Mouse (Mus musculus): Measurements from ENCODE around the gene Syk.

Syk gene

DNA sequence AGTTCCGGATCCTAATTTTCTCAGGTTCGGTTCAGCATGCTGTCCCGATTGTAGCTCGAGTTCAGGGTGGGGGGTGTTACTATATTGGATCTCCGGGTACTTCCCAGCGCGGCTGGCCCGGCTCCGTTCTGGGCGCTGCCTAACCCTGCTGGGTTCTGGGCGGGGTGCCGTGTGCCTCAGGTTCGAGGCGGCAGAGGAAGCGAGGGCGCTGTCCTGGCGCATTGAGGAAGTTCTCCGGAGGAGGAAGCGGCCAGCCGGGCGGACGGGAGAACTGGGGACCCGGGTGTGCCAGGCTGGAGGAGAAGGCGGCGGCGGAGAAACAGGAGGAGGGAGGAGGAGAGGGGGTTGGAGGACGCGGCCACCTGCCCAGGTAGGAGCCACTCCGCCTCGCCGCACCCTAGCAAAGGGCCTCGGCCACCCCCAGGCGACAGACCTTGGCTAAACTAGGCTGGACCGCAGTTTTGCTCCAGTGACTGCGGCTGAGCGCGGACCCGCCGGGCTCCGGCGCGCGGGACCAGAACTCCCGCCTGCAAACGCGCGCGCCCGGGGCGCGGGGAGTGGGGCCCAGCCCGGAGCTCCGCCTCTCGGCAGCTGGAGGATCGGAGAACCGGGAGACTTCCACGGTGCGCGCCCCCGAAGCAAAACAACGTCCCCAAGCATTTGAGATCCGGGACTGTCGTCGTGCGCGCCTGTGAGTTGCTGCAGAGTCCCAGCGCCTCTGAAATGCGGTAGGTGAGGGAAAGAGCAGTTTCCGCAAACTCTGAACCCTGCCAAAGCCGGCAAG is at the start of gene Syk:
TSS of gene Syk (plus strand) at position 296 of the 784 bp plus-strand sequence.
- DNase-seq (ENCODE audit: low read depth, low spot score): no peak

DNA sequence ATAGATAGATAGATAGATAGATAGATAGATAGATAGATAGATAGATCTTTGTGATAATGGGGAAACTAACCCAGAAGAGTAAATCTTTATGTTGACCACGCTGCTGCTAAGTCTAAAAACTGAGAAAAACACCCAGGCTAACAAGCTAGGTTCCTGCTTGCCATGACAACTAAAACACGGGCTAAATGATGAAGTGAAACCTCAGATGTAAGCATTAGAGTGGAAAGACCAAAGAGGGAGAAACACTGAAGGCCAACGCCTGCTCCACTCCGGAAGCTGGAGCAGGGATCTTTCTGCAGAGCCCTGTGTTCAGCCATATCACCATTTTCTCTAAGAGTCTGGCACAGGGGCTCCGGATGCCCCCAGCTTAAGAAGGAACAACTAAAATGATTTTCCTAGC is 49.3 kb upstream of the Syk start:
- DNase-seq (ENCODE audit: low read depth, low spot score): peak; percentile 8

DNA sequence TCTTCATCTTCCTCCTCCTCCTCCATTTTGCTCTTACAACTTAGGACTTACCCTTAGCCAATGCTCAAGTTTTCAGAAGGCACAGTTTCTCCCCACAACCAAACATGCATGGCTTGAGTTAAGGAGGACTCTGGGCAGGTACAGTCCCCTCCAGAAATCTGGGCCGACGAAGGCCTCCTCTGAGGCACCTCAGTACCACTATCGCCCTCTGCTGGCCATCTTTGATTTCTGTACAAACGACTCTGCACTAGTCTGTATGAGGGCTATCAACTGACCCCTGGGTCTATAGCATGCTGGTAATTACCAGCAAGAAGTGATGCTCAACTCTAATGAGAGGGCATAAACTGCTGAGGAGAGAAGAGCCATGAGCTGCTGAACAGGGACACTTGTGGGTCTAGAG is 47.4 kb upstream of the Syk start:
- DNase-seq (ENCODE audit: low read depth, low spot score): peak; percentile 43

DNA sequence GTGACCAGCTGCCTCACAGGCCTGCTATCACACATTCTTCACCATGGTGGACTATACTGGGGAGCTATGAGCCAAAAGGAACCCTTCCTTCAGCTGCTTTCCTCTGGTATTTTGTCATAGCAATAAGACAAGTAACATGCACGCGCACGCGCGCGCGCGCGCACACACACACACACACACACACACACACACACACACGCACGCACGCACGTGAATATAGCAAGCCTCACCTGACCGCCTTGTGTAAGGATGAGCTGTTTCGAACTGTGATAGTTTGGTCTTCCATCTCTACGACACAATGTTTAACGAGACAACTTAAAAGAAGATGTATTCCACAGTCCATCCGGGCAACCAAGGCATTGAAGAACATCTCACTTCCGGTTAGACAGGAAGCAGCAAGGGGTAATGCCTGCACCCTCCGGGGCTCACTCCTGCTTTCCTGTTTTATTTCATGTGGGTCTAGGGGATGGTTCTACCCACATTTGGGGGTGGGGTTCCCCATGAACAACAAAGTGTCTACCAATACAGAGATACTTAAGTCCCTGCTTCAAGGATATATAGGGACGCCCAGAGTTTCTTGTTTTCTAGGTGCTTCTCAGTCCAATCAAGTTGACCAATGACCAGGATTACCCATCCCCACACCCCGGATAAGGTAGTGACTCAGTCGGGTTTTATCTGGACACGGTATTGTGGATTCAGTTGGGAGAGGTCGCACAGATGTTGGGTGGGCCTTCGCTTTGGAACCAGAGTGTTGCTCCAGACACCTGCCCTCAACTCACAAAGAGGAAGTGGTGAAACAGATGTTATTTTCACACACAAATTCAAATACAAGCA is 45.0 kb upstream of the Syk start:
- peak; percentile 7 for DNase-seq (ENCODE audit: low read depth, low spot score)

DNA sequence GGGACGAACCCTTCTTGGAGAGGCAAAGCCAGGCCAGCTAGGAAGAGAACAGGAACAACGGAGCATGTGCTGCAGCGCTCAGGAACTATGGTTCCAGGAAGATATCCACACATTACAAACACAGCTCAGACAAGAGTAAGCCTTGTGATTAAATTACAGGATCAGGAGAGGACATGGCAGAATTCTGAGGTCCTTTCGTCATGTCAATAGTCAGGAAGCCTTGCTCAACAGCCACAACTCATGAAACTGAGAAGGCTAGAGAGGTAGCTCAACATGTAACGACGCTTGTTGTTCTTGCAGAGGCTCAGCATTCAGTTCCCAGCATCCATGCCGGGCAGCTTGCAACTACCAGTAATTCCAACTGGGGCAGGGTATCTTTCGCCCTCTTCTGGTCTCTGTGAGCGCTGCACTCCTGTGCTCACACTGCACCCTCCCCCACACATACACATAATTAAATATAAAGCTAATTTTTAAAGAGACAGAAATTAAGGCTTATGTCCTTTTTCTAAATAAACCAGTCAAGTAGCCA is 44.3 kb upstream of the Syk start:
- no peak for DNase-seq (ENCODE audit: low read depth, low spot score)

DNA sequence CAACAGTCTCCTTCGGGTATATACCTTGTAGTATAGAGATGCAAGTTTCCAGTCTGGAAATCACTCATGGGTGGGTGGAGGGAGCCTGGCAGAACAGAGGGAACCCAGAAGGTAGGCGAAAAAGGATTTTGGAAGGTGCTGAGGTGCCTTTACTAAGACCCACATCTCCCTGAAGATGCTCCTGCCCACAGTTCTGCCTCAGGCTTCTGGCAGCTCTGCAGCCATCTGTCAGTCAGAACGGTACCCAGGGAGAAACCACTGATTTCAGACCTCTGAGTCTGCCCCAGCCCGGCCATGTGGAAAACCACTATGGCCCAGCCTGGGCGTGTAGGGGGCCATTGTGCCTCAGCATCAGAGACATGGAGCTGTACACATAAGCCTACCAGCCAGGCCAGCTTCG is 43.5 kb upstream of the Syk start:
- no peak for DNase-seq (ENCODE audit: low read depth, low spot score)

DNA sequence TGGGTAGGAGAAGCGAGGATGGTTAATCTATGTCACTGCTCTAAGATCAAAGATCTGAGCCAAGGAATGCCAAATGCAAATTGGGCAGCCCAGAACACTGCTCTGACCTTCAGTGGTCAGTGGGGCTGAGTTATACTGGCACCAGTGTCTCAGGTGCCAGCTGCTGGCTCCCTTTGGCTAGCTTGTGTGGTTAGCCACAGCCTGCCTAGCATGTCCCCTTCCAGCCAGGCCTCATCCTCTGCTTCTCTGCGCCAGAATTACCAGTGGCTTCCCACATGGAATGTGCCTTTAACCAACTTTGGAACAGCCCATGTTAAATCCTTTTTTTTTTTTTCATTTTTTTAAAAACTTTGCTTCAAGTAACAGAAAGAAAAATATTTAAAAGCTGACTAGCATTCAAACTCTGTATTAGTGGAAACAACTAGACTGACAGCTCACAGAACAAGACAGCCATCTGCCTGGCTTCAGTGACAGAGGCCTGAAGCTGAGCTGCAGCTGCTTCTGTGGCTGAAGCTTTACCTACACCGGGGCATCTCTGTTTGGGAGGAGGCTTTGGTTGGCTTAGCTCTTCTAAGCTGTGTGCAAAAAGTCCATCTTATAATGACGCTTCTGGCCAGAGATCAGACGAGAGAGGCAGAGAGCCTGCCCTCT is 41.5 kb upstream of the Syk start:
- no peak for DNase-seq (ENCODE audit: low read depth, low spot score)

DNA sequence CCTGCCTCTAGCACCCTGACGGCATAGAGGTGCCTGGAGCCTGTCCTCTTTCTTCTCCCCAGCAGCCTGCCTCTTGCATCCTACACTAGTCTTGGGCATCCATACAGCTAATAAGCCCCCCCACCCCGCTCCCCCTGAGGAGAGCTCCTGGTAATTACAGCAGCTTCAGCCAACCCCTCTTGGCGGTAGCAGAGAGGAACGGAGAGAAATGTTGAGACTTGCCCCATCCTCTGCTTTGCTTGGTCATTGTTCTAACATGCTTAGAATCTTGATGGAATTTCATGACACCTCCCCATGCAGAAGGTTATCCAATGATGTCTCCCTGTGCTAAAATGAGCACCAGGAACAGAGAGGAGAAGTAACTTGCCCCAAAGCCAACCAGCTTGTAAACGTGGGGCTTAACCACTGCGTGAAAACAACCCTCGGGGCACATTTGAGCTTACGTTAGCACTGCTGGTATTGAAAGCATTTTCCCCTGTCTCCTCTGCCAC is 40.9 kb upstream of the Syk start:
- DNase-seq (ENCODE audit: low read depth, low spot score): no peak

DNA sequence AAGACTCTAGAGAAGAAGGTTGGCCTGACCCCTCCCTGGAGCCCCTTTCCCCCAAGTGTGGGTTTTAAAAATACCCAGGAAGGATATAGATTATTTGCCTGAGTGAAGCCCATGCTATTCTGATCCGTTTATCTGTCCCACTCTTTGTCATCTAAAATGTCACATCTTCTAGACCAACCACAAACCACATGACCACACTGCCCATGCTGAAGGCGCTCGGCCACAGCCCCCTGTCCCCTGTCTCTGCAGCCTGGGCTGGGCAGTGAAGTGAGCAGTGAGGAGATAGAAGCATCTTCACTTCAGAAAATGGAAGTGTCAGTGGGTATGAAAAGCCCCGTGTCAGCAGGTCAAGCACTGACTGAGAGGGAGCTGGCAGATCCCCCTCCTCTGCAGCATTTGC is 40.3 kb upstream of the Syk start:
- DNase-seq (ENCODE audit: low read depth, low spot score): no peak

DNA sequence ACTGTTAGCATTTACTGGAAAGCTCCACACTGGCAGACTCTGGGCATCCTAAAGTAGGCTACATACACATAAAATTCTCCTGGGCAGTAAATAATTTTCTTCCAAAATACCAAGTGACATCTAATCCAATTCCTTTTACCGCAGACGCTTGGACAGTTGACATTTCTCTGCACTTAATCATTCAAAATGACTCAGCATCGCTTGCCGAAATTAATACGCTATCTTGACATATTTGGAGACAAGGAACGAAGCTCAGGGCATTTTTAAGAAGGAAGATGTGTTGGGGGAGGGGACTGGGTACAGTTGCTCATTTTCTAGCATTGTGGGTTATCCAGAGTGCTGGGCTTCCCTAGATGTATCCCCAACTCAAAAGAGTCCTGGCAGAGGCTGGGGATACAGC is 36.7 kb upstream of the Syk start:
- no peak for DNase-seq (ENCODE audit: low read depth, low spot score)

DNA sequence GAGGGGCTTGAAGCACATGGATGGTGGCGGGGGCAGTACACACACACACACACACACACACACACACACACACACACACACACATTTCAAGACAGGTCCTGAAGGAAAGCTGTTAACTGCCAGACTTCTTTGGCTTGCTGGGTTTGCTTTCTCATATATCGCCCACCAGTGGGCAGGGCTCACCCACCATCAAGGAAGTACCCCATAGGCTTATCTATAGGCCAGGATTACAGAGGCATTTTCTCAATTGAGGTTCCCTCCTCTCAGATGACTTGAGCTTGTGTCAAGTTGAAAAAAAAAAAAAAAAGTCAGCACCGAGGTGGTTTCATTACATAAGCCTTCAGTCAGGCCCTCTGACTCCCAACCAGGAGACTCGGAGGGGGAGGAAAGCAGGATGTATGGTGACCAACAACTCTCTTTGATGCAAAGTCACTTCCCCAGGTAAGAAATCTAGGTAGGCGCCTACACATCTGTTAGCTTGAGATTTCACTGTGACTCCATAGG is 32.2 kb upstream of the Syk start:
- DNase-seq (ENCODE audit: low read depth, low spot score): no peak

DNA sequence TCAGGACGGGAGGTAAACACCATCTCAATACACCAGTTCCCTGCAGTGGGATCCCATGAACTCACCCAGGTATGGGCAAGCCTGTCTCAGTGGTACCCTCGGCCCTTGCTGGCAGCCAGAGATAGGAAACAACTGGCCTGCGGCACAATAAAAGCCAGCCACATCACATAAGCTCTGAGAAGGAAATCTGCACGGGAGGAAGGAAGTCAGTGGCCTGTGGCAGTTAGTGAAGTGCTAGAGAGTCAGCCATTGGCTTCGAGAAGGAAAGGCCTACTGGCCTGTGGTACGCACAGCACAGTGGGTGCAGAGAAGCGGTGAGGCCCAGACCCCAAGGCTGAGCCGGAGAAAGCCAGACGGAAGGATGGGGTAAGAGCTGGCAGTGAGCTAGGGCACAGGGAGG is 31.7 kb upstream of the Syk start:
- DNase-seq (ENCODE audit: low read depth, low spot score): no peak

DNA sequence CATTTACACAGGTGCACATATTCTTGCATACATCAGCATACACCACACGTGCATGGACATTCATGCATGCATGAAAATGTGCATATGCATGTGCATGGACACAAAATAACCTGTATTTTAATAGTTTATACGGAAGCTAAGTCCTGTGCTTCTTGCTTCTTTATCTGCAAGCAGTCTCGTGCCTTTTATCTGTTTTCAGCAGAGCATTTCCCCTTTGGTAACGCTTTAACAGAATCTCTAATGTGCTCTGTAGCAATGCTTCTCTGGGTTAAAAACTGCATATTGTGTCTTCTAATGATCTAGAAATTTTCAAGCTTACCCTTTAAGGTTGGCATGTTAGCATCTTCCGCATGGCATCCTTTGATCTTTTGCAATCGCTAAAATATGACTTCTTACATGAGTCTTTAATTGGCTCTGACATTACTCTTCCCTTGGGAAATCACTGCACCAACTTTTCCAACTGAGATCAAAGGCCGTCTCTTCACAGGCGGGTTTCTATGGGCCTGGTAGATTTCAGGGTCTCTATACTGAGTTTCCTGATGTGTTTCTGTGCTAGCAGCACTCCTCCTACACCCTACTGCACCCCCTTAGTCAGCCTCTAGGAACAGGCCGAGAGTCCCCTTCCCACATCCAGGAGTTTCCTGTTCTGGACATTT is 30.0 kb upstream of the Syk start:
- no peak for DNase-seq (ENCODE audit: low read depth, low spot score)

DNA sequence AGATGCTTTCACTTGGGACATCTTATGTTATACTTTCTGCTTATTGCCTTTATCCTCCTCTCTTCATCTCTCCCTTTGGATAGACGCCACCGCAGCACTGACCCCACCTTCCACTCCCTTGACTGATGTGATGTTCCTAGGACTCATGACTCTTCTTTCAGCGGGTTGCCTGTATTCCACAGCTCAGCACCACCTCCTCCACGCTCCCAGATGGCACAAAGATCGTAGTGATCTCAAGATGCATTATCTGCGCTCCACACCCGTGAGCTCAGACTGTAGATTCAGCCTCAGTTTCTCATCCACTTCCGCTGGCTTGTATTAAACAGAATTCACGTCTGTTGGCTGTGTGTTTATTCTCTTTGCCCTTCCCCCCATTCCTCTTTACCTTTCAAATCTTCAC is 28.3 kb upstream of the Syk start:
- DNase-seq (ENCODE audit: low read depth, low spot score): no peak

DNA sequence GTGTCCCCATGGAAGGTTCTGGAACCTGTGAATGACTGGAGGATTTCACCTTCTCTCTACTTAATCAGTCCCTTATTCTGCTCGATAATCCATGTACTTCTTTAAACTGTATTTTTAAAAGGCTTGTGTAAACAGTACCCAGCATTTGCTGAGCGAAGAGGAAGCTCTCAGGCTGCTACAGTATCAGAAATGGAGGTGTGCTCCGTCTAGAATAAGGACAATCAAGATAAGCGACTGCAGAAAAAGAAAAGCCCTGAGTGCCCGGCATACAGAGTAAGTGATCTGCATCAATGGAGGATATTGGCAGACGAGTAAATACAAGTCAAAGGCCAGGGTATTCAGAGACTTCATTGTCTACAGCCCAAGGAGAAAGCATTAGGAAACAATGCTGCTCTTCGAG is 25.6 kb upstream of the Syk start:
- no peak for DNase-seq (ENCODE audit: low read depth, low spot score)

DNA sequence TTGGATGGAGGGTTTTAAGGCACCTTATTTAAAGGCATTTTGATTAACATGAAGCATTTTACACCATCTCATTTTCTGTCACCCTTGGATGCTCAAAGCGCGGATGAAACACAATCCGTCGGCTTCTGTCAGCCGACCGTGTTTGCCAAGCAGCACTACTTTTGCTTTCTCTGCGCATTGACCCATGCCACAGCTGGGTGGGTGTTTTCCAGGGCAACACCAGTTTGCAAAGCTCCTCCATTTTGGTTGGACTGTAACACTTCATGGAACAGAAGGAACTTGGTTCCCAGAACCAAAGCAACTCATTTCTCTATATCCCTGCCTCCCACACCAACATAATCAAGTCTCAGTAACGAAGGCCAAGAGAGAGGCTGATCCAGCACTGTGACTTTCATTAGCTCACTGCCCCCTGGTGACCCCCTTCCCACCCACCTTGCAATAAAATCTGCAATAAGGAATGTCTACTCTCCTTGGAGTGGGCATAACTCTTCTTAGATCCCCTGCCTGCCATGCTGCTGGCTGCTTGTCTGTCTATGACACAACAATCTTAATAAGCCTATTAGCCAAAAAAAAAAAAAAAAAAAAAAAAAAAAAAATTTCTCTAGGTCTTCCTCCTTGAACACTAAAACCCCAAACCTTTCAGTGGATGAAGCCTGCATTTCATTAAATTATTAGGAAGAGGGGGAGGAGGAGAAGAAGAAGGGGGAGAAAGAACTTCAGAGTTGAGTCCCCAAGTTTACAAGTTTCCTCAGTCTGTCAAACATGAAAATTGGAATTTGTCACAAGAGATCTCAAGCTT is 21.4 kb upstream of the Syk start:
- no peak for DNase-seq (ENCODE audit: low read depth, low spot score)

DNA sequence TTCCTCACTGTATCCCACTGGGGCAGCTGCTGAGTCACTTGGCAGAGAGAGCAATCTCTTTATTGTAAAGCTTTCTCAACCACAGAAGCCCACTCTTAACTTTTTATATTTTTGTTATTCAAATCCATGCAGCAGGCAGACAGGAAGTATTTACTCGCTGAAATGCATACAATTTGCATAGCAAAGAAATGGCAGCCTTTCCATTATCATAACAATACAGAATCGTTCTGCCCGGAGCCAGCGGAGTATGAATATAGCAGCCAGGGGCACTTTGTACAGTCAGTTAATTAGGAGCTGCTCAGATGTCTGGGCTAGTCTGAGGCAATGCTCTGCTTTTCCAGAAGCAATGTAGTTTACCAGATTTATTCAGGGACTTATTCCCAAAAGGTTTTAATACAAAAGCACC is 20.8 kb upstream of the Syk start:
- DNase-seq (ENCODE audit: low read depth, low spot score): no peak

DNA sequence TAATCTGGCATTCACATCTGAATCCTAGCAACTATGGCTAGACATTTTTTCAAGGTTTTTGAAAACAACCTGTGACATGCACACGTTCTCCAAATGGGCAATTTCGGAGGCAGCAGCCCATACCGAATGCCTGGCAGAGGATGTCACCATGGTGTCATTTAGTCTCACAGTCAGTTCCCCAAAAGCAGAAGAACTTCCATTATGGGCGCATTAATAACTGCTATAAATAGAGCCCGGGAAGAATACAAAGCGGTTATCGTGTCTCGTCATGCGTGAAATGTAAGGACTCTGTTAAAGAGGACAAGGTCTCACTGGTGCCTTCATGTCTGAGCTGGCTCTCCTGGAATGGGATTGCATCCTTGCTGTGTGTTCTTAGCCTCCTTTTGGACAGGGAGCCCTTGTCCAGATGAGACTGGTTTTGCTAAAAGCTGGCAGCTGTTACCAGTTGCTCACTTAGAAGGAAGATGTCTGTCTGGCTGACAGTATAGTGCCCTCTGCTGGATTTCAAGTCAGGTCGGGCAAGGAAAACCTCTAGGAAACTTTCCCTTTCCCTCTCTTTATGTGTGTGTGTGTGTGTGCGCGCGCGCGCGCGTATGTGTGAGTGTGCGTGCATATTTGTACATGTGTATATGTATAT is 17.8 kb upstream of the Syk start:
- DNase-seq (ENCODE audit: low read depth, low spot score): no peak

DNA sequence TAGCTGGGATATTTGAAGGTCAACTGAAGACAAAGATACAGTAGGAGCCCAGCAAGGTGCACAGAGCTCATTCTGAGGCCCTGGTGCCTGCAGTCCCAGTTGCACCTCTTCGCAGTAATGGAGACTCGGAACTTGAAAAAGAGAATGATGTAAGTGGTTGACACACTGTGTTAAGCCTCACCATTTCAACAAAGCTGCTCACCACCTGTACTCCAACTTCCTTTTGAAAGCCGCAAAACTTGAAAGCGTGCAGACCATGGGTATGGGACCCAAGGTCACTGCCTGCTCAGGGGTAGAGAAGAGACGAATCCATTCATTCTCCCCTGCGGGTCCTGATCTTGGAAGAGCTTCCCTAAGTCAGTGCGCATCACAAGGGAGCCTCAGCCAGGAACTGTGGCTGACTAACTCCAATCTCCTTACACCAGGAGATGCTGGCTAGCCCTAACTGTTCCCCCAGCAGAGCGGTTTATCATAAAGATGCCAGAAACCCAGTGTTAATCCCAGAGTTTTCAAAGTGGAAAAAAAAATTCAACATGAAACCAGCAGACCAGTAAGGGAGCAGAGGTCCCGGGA is 16.7 kb upstream of the Syk start:
- no peak for DNase-seq (ENCODE audit: low read depth, low spot score)

DNA sequence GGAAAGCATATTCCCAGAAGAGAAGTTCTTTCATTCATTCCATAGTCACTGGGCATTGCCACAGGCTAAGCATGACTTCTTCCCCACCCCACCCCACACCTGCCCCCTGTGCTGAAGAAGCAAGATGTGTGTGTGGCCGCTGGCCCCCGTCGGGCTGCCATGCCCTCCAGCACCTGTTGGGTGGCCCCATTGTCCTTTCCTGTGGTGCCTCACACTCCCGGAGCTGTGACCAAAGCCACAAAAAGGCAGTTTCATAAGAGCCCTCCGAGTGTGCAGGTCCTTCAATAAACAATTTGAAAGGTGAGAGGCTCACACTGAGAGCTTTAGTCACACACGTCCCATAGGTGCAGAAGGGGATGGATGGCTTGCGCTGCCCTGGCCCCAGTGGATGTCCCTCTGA is 16.2 kb upstream of the Syk start:
- no peak for DNase-seq (ENCODE audit: low read depth, low spot score)

All from skeletal muscle tissue, adult 2 months (tissue).